ENCODE assay signal across 19 mouse cellular contexts in genomic region chr1:80639553-80639952, GRCm38 (mm10).
"Had no signal": no experiment of that assay in that cellular context is flagged by ENCODE, and none has a peak within 500 bp of the region (broad histone marks: within the 10 kb centered on the region; RNA-seq: fewer than 3 reads in every experiment).

No protein-coding gene starts in this region.

- H3K4me2 ChIP-seq: lung, embryonic 15.5 days; midbrain, embryonic 11.5 days; midbrain, embryonic 13.5 days; midbrain, embryonic 15.5 days; neural tube, embryonic 13.5 days; neural tube, embryonic 15.5 days had no signal

- DNase-seq: lung, adult 2 months; lung, postnatal 14 days; lung, postnatal 36 days; retina, postnatal 1 day; right cerebral cortex, adult 18-20 months; right cerebral cortex, postnatal 25 days; right cerebral cortex, postnatal 4 days; spleen, adult 18-20 months; thymus, adult 18-20 months; thymus, postnatal 14 days; thymus, postnatal 36 days had no signal

- H3K27me3 ChIP-seq: lung, embryonic 15.5 days; megakaryocyte, embryonic 14.5 days; midbrain, embryonic 13.5 days; midbrain, embryonic 15.5 days; neural tube, embryonic 13.5 days; neural tube, embryonic 15.5 days had no signal

- H3K36me3 ChIP-seq: lung, embryonic 15.5 days; midbrain, embryonic 13.5 days; midbrain, embryonic 15.5 days; neural tube, embryonic 13.5 days; neural tube, embryonic 15.5 days had no signal

- H3K4me3 ChIP-seq: lung, embryonic 15.5 days; megakaryocyte, embryonic 14.5 days; midbrain, embryonic 13.5 days; midbrain, embryonic 15.5 days; neural tube, embryonic 13.5 days; neural tube, embryonic 15.5 days had no signal

- H3K27ac ChIP-seq: lung, embryonic 15.5 days; macrophage; midbrain, embryonic 13.5 days; midbrain, embryonic 15.5 days; neural tube, embryonic 13.5 days; neural tube, embryonic 15.5 days had no signal
